Mouse (Mus musculus): Measurements from ENCODE around the gene Gm21915.
A peak's percentile ranks its signal among the peaks of the same experiment; 100 is the strongest.

Gm21915 gene

DNA sequence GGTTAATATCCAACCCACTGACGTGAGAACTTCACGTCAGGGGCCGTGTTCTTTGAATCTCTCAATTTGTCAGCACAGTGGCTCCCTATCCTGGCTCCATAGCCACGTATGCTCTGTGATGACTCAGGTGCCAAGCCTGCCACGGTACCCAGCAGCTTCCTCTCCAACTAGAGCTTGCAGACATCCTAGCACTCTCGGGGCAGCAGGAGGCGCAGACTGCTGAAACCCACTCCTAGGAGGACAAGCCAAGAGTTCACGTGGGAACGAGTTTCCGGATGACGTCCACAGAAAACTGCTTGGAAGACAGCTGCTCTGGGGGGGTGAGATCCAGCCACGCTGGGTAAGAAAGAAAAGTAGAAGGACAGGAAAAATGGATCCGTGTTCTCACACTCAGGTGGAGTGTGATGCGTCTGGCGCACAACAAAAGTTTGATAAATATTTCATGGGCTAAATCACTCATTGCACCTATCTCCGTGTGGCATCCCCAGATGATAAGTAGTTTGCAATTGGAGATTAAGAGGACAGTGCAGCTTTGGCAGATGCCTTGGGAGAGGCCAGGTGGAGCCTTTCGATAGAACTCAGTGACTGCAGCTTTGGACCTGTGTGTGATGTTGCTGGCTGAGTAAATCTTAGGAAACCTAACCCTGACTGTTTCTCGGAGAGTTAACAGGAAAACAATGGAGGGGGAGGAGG, 46.9 kb downstream of the Gm21915 start:
- peak; percentile 94 for DNase-seq (ENCODE audit: low read depth)

DNA sequence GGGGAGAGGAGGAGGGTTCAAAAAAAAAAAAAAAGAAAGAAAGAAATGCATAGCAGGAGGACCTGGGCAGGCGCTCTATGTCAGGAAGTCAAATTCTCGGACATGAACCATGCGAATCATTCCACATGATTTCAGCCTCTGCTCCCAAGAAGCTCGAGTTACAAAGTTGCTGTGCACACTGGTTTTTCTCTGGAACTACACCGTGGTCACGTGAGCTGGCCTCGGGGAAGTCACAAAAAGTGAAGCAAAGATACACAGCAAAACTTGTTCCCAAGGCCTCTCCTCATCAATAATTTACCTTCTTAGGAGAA, 47.4 kb downstream of the Gm21915 start:
- DNase-seq (ENCODE audit: low read depth), result peak; percentile 80
